Mouse (Mus musculus): Measurements from ENCODE around the gene Hnrnpab. TPM values are rescaled to one million over a fixed set of nuclear protein-coding genes. Genes with fewer than 3 reads are reported as not detected.

Hnrnpab gene
- 164 and 172 TPM in 2 replicates for polyA plus RNA-seq (2012; rRNA removed)

GRCm38 (mm10) chr11:51606447-51607095, at the start of gene Hnrnpab:
Hnrnpab (minus strand) TSS chr11:51606847.

DNA sequence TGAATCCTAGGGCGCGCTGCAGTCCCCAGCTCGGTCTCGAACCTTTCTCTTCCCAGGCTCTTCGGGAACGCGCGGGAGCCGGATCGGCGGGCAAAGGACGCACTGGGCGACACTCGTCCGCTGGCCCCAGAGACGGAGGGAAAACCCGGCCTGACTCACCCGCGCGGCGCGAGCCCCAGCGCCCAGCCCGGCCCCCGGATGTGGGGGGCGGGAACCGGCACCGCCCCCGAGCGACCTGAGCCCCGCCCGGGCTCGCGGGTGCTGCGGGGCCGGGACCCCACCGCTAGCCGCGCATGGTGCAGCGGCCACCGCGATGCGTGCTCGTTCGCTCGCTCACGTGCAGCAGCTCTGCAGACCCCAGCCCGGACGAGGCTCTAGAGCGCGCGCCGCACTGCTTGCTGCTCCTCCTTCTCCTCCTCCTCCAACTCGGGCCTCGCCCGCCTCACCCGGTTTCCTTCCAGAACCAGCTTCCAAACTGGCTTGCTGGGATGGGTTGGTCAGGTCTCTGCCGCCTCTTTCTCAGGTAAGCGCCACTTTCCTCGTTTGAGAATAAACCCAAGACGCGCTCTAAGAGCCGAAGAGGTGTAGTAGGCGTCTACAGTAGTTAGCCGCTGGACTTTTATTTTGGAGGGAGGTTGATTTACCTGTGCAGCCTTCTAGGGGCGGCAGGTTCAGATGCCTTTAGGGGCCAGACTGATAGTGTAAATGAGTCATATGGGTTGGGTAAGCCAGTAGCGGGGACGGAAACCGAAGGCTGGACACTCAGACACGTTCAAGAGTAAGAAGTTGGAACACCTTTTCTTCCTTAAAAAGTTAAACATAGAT, 44.3 kb upstream of the Hnrnpab start, which contains the start of the genes N4bp3 and D930048N14Rik:
N4bp3 (minus strand) TSS at position 152 of the 825 bp plus-strand sequence.
D930048N14Rik (plus strand) TSS at position 264 of the 825 bp plus-strand sequence.

GRCm38 (mm10) chr11:51635525-51636322, 29.1 kb upstream of the Hnrnpab start, which contains the start of gene Rmnd5b:
Rmnd5b (minus strand) TSS chr11:51635896.

GRCm38 (mm10) chr11:51619409-51620060, 12.9 kb upstream of the Hnrnpab start, which contains the start of gene Nhp2:
Nhp2 (plus strand) TSS chr11:51619735.

DNA sequence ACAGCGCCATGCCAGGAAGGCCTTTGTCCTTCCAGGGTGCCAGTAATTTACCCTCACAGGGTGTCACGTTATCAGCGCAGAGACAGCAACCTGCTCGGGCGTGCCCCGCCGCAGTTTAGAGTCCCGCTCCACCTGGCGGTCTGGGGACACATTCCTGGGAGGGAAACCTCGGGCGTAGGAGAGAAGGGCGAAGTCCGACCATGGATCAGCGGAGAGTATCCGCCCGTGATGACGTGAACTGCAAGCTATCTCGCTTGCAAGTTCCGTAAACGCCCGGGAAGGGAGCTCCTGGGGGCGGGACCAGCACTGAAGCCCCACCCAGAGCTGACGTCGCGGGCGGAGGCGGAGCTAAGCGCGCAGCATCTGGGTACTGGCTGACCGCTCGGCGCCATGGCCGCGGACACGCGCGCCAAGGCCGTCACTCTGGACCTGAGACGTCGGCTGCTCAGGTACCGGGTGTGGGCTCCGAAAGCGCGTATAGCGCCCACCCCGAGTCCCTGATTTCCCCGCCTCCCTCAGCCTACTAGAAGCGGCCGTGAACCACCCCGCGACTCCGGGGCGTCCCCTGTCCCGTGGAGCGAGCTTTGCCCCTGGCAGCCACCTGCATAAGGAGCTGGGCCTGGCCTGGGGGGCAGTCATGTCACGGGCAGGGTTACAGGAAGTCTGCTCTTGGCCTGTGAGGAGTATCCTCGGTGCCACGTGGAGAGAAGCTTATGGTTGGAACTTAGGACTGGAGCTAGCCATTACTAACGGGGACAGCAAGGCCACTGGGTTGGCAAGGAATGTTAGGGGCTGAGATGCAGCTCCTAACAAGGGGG, 22.0 kb downstream of the Hnrnpab start, which contains the start of gene Phykpl:
Phykpl (plus strand) TSS at position 327 of the 818 bp plus-strand sequence.

Other genes starting within 250 kb of the Hnrnpab start
- 12.5 and 14.8 TPM in 2 replicates for gene Phykpl, start 22.1 kb downstream of the Hnrnpab start, polyA plus RNA-seq (2012; rRNA removed)
- 44.9 and 45.9 TPM in 2 replicates for gene Nhp2, start 12.9 kb upstream of the Hnrnpab start, polyA plus RNA-seq (2012; rRNA removed)
- gene Rmnd5b, start 29.0 kb upstream of the Hnrnpab start, polyA plus RNA-seq (2012; rRNA removed) = 13.1 and 13.3 TPM in 2 replicates
- gene N4bp3, start 44.0 kb upstream of the Hnrnpab start, polyA plus RNA-seq (2012; rRNA removed) = 1.9 and 2.0 TPM in 2 replicates
- 1.1 and 1.5 TPM in 2 replicates for gene D930048N14Rik, start 44.1 kb upstream of the Hnrnpab start, polyA plus RNA-seq (2012; rRNA removed)
- gene 0610009B22Rik, start 82.0 kb upstream of the Hnrnpab start, polyA plus RNA-seq (2012; rRNA removed) = 19.0 and 22.0 TPM in 2 replicates
- 7.8 and 8.1 TPM in 2 replicates for gene Sec24a, start 156.8 kb upstream of the Hnrnpab start, polyA plus RNA-seq (2012; rRNA removed)
- gene Sar1b, start 156.8 kb upstream of the Hnrnpab start, polyA plus RNA-seq (2012; rRNA removed) = 85.3 and 114 TPM in 2 replicates

Measured in liver, embryonic 18 days (tissue).